Mouse (Mus musculus): ENCODE measurements around the gene Trio. TPM values are rescaled to one million over a fixed set of nuclear protein-coding genes. Genes with fewer than 3 reads are reported as not detected.

Trio gene
- polyA plus RNA-seq, 1 experiment from 2014 or later = 14.0 TPM

DNA sequence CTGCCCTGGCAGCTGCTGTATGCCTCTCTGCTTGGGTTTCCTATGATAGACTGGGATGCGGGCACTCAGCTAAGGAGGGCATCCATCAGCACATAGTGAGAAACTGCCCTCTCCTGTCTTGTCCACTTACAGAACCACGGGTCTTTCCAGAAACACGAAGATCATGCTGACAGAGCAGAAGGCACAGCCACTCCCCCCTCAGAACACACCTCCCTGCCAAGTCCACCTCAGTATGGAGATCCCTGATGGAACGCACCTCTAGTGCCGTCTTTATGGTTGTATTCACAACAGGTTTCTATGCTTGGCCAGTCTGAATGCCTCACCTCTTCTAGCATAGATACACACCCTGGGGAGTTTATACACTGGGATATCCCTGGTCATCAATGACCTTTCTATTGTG lies 135.0 kb downstream of the Trio start:
- Histone ChIP-seq H3K4me1 (replicated peaks; ENCODE audit: control insufficient read depth, insufficient read depth, low read length) (0 out of 2 replicates have a peak, but pooled peaks cover 3% of the 10 kb centered on the region), H3K27me3 (replicated peaks; ENCODE audit: control insufficient read depth, insufficient read depth, low read length) (no peaks in the 10 kb centered on the region), H3K36me3 (ENCODE audit: control insufficient read depth, insufficient read depth, low read length) (peaks cover 2% of the 10 kb centered on the region; the same call in 1 of the 2 replicates), H3K27ac (ENCODE audit: low read depth, low read length) (no peak overlapping the region), H3K9ac (ENCODE audit: low read depth, low read length) (no peak overlapping the region), H3K4me2 (no peak overlapping the region), H3K9me3 (ENCODE audit: control insufficient read depth, low read length) (no peaks in the 10 kb centered on the region), H3K4me3 (ENCODE audit: low read depth, low read length) (no peak overlapping the region)
- 85% methylated on average over 5 of the region's 5 CpGs for WGBS
- ATAC-seq (replicated peaks; ENCODE audit: low FRiP score) = no peak
- DNase-seq (ENCODE audit: low spot score) = no peak

DNA sequence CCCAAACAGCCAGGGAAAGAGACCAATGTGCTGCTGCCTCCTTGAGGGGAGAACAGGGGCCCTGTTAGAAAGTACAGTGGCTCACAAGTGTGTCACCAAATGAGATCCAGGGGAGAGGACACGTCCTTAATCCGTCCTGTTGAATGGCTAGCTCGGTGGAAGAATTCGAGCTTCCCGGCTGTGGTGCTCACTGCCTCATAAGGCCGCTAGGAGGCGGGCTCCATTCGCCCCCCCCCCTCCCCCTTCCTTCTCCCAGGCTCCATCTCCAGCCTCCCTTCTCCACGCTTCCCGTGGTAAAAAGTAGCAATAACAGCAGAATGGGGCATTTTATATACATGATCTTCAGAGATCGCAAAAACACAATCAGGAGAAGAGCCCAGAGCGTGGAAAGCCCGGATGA lies 137.5 kb downstream of the Trio start:
- 0 out of 2 replicates have a peak, but pooled peaks cover 2% of the 10 kb centered on the region for H3K36me3 ChIP-seq (ENCODE audit: control insufficient read depth, insufficient read depth, low read length)
- WGBS = 75% methylated on average over 13 of the region's 13 CpGs
- ATAC-seq (replicated peaks; ENCODE audit: low FRiP score) = no peak

DNA sequence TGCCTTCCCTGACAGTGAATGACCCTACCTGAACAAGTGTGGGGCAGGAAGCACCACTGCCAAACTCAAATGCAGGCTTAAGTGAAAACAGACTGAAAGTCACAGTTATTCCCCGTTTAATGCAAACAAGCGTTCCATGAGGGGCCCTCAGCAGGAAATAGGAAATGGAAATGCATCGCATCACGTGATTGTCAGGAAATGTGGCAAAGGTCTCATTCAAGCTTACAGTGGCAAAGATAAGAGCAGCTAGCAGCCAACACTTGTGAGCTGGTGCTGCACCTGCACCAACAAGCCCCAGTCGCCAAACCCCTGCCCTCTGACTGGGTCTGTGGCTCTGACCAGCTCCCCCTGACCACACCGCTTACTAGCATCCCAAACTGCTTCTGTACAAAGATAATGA lies 138.7 kb downstream of the Trio start:
- Histone ChIP-seq H3K4me3 (ENCODE audit: low read depth, low read length) (no peak overlapping the region), H3K4me1 (replicated peaks; ENCODE audit: control insufficient read depth, insufficient read depth, low read length) (peaks cover 6% of the 10 kb centered on the region; the same call in 1 of the 2 replicates), H3K36me3 (ENCODE audit: control insufficient read depth, insufficient read depth, low read length) (peaks cover 2% of the 10 kb centered on the region; the same call in 1 of the 2 replicates), H3K27me3 (replicated peaks; ENCODE audit: control insufficient read depth, insufficient read depth, low read length) (no peaks in the 10 kb centered on the region), H3K27ac (ENCODE audit: low read depth, low read length) (no peak overlapping the region), H3K9me3 (ENCODE audit: control insufficient read depth, low read length) (no peaks in the 10 kb centered on the region), H3K4me2 (no peak overlapping the region), H3K9ac (ENCODE audit: low read depth, low read length) (no peak overlapping the region)
- ATAC-seq (replicated peaks; ENCODE audit: low FRiP score) (no peak), DNase-seq (ENCODE audit: low spot score) (no peak)
- WGBS = 55% methylated on average over 6 of the region's 6 CpGs

More for the DNA sequence above, 137.5 kb downstream of the Trio start:
- H3K9ac ChIP-seq (ENCODE audit: low read depth, low read length) = no peak overlapping the region
- no peaks in the 10 kb centered on the region for H3K27me3 ChIP-seq (replicated peaks; ENCODE audit: control insufficient read depth, insufficient read depth, low read length)
- no peak overlapping the region for H3K4me3 ChIP-seq (ENCODE audit: low read depth, low read length)
- H3K4me2 ChIP-seq = no peak overlapping the region
- no peak for DNase-seq (ENCODE audit: low spot score)
- H3K9me3 ChIP-seq (ENCODE audit: control insufficient read depth, low read length) = no peaks in the 10 kb centered on the region
- H3K27ac ChIP-seq (ENCODE audit: low read depth, low read length) = no peak overlapping the region
- H3K4me1 ChIP-seq (replicated peaks; ENCODE audit: control insufficient read depth, insufficient read depth, low read length) = peaks cover 6% of the 10 kb centered on the region; the same call in 1 of the 2 replicates

DNA sequence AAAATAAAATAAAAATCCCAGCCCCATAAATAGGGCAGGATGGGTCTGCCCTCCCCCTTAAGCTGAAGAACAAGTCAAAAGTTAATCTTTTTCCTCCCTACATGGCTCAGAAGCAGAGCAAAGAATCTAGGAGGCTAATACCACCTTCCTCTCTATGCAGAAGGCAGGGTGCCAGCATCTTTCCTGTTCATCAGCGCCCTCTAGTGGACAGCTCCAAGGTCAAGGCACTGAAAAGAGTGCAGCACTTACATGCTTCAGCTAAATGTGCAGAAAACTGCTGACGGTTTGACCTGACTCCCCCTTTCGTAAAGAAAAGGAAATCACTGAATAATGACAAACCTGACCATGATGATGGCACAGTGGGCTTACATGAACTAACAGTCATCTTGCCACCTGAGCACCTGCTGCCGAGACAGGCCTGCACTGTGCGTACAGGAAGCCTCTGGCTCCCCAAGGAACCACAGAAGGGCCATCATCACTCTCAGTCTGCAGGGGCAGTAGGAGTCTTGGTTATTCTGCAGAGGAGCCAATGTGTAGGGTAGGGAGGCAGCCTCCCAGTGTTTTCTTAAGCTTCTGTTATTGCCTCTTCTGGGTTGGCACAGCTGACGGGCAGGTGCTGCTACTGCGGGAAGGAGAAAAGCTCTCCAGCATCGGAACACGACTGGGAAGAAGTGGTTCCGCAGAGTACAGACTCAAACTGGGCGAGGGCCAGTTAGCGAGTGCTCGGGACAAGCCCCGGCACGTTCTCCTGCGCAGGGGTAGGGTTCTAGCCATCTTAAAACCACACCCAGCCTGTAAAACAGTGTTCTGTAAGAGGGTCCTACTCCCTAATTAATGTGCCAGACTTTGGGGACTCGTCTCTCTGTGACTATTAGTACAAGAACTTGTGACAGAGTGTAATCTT lies 141.0 kb downstream of the Trio start:
- Histone ChIP-seq H3K9ac (ENCODE audit: low read depth, low read length) (no peak overlapping the region), H3K27ac (ENCODE audit: low read depth, low read length) (no peak overlapping the region), H3K9me3 (ENCODE audit: control insufficient read depth, low read length) (no peaks in the 10 kb centered on the region), H3K4me1 (replicated peaks; ENCODE audit: control insufficient read depth, insufficient read depth, low read length) (peaks cover 6% of the 10 kb centered on the region; the same call in 1 of the 2 replicates), H3K27me3 (replicated peaks; ENCODE audit: control insufficient read depth, insufficient read depth, low read length) (no peaks in the 10 kb centered on the region), H3K4me2 (no peak overlapping the region), H3K36me3 (ENCODE audit: control insufficient read depth, insufficient read depth, low read length) (peaks cover 2% of the 10 kb centered on the region; the same call in 1 of the 2 replicates), H3K4me3 (ENCODE audit: low read depth, low read length) (no peak overlapping the region)
- DNase-seq (ENCODE audit: low spot score) (peak; percentile 66), ATAC-seq (replicated peaks; ENCODE audit: low FRiP score) (peak; percentile 79)
- 73% methylated on average over 17 of the region's 17 CpGs for WGBS

DNA sequence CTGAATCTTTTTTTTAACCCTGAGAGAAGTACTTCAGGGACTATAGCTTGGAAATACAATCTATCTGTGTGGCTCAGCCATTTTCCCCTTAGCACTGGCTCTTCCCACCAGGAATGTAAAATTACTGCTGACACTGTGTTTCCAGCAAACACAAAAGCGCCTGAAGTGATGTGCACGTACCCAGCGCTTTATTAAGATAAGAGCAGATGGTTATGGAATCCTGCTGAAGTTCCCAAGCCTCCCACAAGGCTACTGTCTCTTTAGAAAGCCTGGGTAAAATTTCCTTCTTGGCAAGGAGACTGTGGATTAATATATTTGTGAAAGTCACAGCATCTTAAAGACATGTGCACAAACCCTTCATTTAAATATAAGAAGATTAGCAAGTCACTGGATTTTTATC lies 141.8 kb downstream of the Trio start:
- no peak overlapping the region for H3K27ac ChIP-seq (ENCODE audit: low read depth, low read length)
- DNase-seq (ENCODE audit: low spot score) (no peak), ATAC-seq (replicated peaks; ENCODE audit: low FRiP score) (no peak)
- WGBS = 65% methylated on average over 3 of the region's 3 CpGs
- H3K27me3 ChIP-seq (replicated peaks; ENCODE audit: control insufficient read depth, insufficient read depth, low read length) = no peaks in the 10 kb centered on the region
- H3K4me1 ChIP-seq (replicated peaks; ENCODE audit: control insufficient read depth, insufficient read depth, low read length) = peaks cover 6% of the 10 kb centered on the region; the same call in 1 of the 2 replicates
- H3K9ac ChIP-seq (ENCODE audit: low read depth, low read length) = no peak overlapping the region
- H3K9me3 ChIP-seq (ENCODE audit: control insufficient read depth, low read length) = no peaks in the 10 kb centered on the region
- no peak overlapping the region for H3K4me3 ChIP-seq (ENCODE audit: low read depth, low read length)
- H3K36me3 ChIP-seq (ENCODE audit: control insufficient read depth, insufficient read depth, low read length) = peaks cover 2% of the 10 kb centered on the region; the same call in 1 of the 2 replicates
- no peak overlapping the region for H3K4me2 ChIP-seq

DNA sequence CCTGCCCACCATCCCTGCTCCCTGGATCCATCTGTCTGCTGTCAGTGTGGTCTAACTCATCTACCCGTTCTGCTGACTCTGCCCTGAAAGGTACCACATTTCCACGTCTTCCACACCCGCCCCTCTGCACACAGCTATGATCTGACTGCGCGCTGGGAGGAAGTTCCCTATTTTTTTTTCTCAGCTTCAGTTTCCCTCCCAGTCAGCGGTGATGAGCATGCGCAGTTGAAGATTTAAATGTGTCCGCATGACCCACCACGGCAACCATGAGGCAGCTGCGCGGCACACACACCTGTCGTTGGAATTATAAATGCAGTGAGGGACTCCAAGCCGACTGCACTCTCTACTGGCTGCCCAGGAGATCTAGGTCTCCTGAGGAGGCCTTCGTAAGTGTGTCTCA lies 142.8 kb downstream of the Trio start:
- H3K36me3 ChIP-seq (ENCODE audit: control insufficient read depth, insufficient read depth, low read length) = no peaks in the 10 kb centered on the region; the same call in 1 of the 2 replicates
- WGBS = 85% methylated on average over 14 of the region's 14 CpGs
- H3K27me3 ChIP-seq (replicated peaks; ENCODE audit: control insufficient read depth, insufficient read depth, low read length) = no peaks in the 10 kb centered on the region
- H3K9ac ChIP-seq (ENCODE audit: low read depth, low read length) = no peak overlapping the region
- H3K27ac ChIP-seq (ENCODE audit: low read depth, low read length) = no peak overlapping the region
- no peak overlapping the region for H3K4me2 ChIP-seq
- H3K4me1 ChIP-seq (replicated peaks; ENCODE audit: control insufficient read depth, insufficient read depth, low read length) = peaks cover 6% of the 10 kb centered on the region; the same call in 1 of the 2 replicates
- no peaks in the 10 kb centered on the region for H3K9me3 ChIP-seq (ENCODE audit: control insufficient read depth, low read length)
- H3K4me3 ChIP-seq (ENCODE audit: low read depth, low read length) = no peak overlapping the region
- ATAC-seq (replicated peaks; ENCODE audit: low FRiP score) = no peak
- DNase-seq (ENCODE audit: low spot score) = no peak

DNA sequence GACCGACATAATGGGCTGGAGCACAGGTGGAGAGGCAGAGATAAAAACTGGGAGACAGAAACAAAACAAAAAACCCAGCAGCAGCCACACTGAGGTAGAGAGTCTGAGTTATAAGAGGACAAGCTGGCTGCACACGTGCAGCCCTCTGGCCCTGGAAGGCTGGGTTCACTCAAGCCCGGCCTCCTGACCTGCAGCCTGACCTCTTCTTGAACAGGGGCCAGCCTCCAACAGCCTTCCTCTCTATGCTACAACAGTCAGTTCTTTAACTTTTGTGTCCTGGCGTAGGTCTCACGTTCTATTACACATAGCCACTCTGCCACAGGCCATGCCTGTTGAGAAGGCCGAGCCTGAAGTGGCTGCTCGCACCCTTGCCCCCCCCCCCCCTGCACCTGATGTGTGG lies 147.8 kb downstream of the Trio start:
- Histone ChIP-seq H3K27ac (ENCODE audit: low read depth, low read length) (no peak overlapping the region), H3K36me3 (ENCODE audit: control insufficient read depth, insufficient read depth, low read length) (no peaks in the 10 kb centered on the region; the same call in 1 of the 2 replicates), H3K4me3 (ENCODE audit: low read depth, low read length) (no peak overlapping the region), H3K4me1 (replicated peaks; ENCODE audit: control insufficient read depth, insufficient read depth, low read length) (no peaks in the 10 kb centered on the region), H3K27me3 (replicated peaks; ENCODE audit: control insufficient read depth, insufficient read depth, low read length) (no peaks in the 10 kb centered on the region), H3K4me2 (no peak overlapping the region), H3K9me3 (ENCODE audit: control insufficient read depth, low read length) (no peaks in the 10 kb centered on the region), H3K9ac (ENCODE audit: low read depth, low read length) (no peak overlapping the region)
- no peak for DNase-seq (ENCODE audit: low spot score)
- WGBS = 74% methylated on average over 7 of the region's 7 CpGs
- no peak for ATAC-seq (replicated peaks; ENCODE audit: low FRiP score)

DNA sequence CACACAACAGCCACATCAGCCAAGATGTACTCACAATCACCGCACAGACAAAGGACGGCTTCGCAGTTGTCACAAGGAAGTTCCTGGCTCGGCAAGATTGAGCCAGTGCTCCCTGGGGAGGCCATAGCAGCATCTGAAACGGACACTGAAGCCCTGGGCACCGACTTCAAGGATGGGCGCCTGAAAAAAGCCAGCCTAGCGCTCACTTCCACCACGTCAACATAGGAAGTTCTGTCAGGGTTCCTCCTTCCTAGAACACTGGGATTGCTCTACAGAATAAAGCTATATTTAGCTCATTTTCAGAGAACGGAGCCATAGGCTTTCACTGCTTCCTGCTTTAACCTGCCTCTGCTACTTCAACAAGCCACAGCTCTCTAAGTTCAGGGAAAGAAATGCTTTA lies 149.3 kb downstream of the Trio start:
- no peaks in the 10 kb centered on the region for H3K9me3 ChIP-seq (ENCODE audit: control insufficient read depth, low read length)
- H3K36me3 ChIP-seq (ENCODE audit: control insufficient read depth, insufficient read depth, low read length) = no peaks in the 10 kb centered on the region
- H3K4me1 ChIP-seq (replicated peaks; ENCODE audit: control insufficient read depth, insufficient read depth, low read length) = peaks cover 7% of the 10 kb centered on the region
- no peak for DNase-seq (ENCODE audit: low spot score)
- H3K27ac ChIP-seq (ENCODE audit: low read depth, low read length) = no peak overlapping the region
- H3K9ac ChIP-seq (ENCODE audit: low read depth, low read length) = no peak overlapping the region
- no peak overlapping the region for H3K4me3 ChIP-seq (ENCODE audit: low read depth, low read length)
- no peaks in the 10 kb centered on the region for H3K27me3 ChIP-seq (replicated peaks; ENCODE audit: control insufficient read depth, insufficient read depth, low read length)
- WGBS = 64% methylated on average over 10 of the region's 10 CpGs
- no peak for ATAC-seq (replicated peaks; ENCODE audit: low FRiP score)
- no peak overlapping the region for H3K4me2 ChIP-seq

DNA sequence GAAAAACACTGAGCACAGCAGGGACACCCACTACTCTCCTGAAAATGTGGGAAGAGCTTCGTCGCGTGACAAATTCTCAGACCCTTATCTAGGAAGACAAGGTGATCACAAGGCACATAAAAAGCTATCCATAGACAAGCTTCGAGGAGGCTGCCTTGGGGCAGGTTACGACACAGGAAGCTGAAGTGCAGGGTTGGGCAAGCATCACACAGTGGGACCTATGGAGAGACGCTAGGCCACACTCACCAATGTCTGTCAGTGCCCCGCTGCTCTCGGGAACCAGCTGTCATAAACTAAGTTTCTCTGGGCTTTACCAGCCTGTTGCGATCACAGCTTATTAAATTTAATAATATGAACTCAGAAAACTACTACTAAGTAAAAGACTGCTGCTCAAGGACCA lies 149.9 kb downstream of the Trio start:
- Histone ChIP-seq H3K36me3 (ENCODE audit: control insufficient read depth, insufficient read depth, low read length) (no peaks in the 10 kb centered on the region), H3K4me2 (no peak overlapping the region), H3K4me3 (ENCODE audit: low read depth, low read length) (no peak overlapping the region), H3K4me1 (replicated peaks; ENCODE audit: control insufficient read depth, insufficient read depth, low read length) (peaks cover 10% of the 10 kb centered on the region), H3K27me3 (replicated peaks; ENCODE audit: control insufficient read depth, insufficient read depth, low read length) (no peaks in the 10 kb centered on the region), H3K9me3 (ENCODE audit: control insufficient read depth, low read length) (no peaks in the 10 kb centered on the region), H3K27ac (ENCODE audit: low read depth, low read length) (no peak overlapping the region), H3K9ac (ENCODE audit: low read depth, low read length) (no peak overlapping the region)
- WGBS = 75% methylated on average over 9 of the region's 9 CpGs
- ATAC-seq (replicated peaks; ENCODE audit: low FRiP score) (no peak), DNase-seq (ENCODE audit: low spot score) (no peak)

All from liver, embryonic 11.5 days (tissue).